Mouse (Mus musculus): ENCODE measurements around the gene Tdp2. TPM values are rescaled to one million over a fixed set of nuclear protein-coding genes. Genes with fewer than 3 reads are reported as not detected.

The Tdp2 gene
- polyA plus RNA-seq, 1 experiment = 37.7 TPM

DNA sequence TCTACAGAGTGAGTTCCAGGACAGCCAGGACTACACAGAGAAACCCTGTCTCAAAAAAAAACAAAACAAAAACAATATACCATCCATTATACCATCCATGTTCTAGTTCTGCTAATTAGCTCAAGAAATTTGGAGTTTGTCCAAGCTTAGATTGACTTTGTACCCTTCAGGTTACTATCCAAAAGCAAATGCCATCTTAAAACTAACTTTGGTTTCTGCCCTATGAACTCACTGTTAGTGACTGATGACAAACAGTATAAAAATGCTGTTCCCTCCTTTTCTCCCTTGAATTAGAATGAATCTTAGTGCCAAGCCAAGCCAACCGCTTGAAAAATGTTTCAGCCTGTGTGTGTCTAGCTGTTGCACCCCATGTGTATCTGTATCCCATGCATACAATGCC is 16.9 kb upstream of the Tdp2 start:
- H3K27ac ChIP-seq (ENCODE audit: control insufficient read depth, insufficient read depth, low read depth, low read length, poor library complexity) = no peak overlapping the region
- no peaks in the 10 kb centered on the region for H3K4me1 ChIP-seq (ENCODE audit: control insufficient read depth, insufficient read depth, low read length)
- TF ChIP-seq POLR2A (IDR thresholded peaks at IDR 0.05; ENCODE audit: borderline replicate concordance, control insufficient read depth, low read depth, low read length) = no peak
- no peak for TF ChIP-seq CTCF (IDR thresholded peaks at IDR 0.05; ENCODE audit: control insufficient read depth, insufficient read depth, low read length)
- WGBS = 97% methylated on average over 1 of the region's 1 CpGs
- no peak overlapping the region for H3K4me3 ChIP-seq (replicated peaks; ENCODE audit: control insufficient read depth, low read depth, low read length)

DNA sequence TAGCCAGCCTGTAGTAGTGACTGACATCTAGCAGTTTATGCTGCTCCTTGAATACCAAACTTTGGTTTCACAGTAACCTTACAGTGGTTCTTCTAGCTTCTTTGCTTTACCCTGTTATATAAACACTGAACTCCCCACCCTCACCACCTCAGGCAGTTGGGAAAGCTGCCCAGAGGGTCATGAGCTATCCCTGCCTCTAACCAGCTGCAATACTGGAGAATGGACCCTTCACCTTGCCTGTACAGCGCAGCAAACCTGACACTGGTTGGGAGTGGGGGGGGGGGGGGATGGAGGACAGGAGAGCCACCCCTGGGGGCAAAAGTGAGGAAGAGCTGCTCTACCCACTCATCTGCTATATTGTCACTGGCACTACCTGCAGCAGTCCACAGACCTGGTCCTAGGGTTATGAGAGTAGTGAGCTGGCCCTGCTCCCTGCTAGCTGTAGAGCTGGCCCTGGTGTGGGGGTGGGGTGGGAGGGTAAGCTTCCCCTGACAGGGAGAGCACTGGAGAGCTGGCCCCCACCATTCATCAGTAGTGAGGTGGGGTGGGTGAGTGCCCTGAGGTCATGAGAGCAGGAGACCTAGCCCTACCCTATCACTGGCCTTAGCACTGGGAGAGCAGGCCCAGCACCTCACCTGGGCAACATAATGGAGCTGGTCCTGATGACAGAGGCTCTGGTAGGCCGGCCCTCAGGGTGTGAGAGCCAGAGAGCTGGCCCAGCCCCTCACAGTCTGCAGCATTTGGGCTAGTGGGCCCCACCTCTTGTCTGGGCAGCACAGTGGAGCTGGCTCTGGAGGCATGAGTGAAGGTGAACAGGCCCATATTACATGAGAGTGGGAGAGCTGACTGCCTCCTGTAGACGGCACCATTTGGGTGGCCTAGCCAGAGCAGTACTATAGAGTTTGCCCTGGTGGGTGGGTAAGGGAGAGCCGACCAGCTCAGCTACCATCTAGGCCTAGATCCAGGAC is 15.1 kb upstream of the Tdp2 start:
- Histone ChIP-seq H3K4me1 (ENCODE audit: control insufficient read depth, insufficient read depth, low read length) (no peaks in the 10 kb centered on the region), H3K4me3 (replicated peaks; ENCODE audit: control insufficient read depth, low read depth, low read length) (no peak overlapping the region), H3K27ac (ENCODE audit: control insufficient read depth, insufficient read depth, low read depth, low read length, poor library complexity) (no peak overlapping the region)
- TF ChIP-seq CTCF (IDR thresholded peaks at IDR 0.05; ENCODE audit: control insufficient read depth, insufficient read depth, low read length) = no peak
- TF ChIP-seq POLR2A (IDR thresholded peaks at IDR 0.05; ENCODE audit: borderline replicate concordance, control insufficient read depth, low read depth, low read length) = no peak
- 82% methylated on average over 4 of the region's 4 CpGs for WGBS

DNA sequence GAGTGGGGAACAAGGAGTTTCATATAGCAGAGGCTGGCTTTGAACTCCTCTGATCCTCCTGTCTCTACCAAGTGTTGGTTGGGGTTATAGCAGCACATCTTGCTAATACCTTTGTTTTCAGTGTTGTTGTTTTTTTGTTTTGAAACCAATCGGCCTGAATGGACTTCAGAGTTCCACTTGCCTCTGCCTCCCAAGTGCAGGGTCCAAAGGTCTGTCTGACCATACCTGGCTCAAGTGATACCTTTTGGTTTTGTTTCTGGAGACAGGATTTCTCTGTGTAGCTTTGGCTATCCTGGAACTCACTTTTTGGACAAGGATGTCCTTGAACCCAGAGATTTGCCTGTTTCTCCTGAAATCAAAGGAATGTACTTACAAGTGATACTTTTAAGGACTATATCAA is 11.5 kb upstream of the Tdp2 start:
- Histone ChIP-seq H3K27ac (ENCODE audit: control insufficient read depth, insufficient read depth, low read depth, low read length, poor library complexity) (no peak overlapping the region), H3K4me1 (ENCODE audit: control insufficient read depth, insufficient read depth, low read length) (no peaks in the 10 kb centered on the region), H3K4me3 (replicated peaks; ENCODE audit: control insufficient read depth, low read depth, low read length) (no peak overlapping the region)
- WGBS = 76% methylated on average over 1 of the region's 1 CpGs
- TF ChIP-seq POLR2A (IDR thresholded peaks at IDR 0.05; ENCODE audit: borderline replicate concordance, control insufficient read depth, low read depth, low read length) = no peak
- no peak for TF ChIP-seq CTCF (IDR thresholded peaks at IDR 0.05; ENCODE audit: control insufficient read depth, insufficient read depth, low read length)

DNA sequence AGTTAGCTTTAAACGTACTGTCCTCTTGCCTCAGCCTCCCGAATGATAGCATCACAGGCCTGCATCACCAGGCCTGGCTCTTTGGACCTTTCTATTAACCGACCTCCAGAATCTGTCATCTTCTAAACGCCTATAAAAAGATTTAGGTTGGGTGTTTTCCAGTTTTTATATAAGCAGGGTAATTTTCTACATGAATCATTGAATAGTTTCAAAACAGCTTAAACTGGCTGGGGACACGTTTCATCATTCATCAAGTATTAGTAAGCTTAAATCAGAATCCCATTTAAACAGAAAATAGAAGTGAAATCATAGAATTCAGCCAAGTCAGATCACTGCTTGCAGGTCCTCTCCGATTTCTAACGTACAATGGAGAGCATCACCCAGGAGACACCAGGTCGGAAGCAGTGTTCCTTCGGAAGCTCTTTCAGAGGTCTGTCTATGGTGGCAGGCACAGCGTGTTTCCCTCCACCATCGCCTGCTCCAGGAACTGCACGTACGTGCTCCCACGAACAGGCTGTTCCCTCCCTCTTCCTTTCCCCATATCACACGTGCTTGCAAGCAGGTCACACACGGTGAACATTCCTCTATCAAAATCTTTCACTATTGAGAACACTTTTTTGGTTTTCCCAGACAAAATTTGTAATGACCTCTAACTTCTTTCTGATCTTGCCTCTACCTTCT is 8.7 kb upstream of the Tdp2 start:
- Histone ChIP-seq H3K4me3 (replicated peaks; ENCODE audit: control insufficient read depth, low read depth, low read length) (no peak overlapping the region), H3K27ac (ENCODE audit: control insufficient read depth, insufficient read depth, low read depth, low read length, poor library complexity) (no peak overlapping the region), H3K4me1 (ENCODE audit: control insufficient read depth, insufficient read depth, low read length) (no peaks in the 10 kb centered on the region)
- no peak for TF ChIP-seq CTCF (IDR thresholded peaks at IDR 0.05; ENCODE audit: control insufficient read depth, insufficient read depth, low read length)
- TF ChIP-seq POLR2A (IDR thresholded peaks at IDR 0.05; ENCODE audit: borderline replicate concordance, control insufficient read depth, low read depth, low read length) = no peak
- WGBS = 84% methylated on average over 16 of the region's 16 CpGs

DNA sequence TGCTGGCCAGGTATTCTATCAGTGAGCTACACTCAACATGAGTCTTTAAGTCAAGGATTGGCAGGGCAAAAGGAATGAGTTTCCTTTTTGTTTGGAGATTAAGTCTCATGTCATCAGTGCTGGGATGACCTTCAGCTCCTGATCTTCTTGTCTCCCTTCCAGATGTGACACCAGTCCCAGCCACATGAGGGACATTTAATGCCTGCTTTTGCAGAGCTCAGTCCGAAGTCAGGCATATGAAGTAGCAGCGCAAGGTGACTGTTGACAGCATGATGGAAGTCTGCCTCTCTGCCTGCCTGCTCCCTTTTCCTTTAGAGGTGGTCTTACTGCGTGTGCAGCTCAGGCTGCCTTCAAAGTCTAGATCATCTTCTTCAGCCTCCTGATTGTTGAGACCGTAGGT is 6.8 kb upstream of the Tdp2 start:
- Histone ChIP-seq H3K27ac (ENCODE audit: control insufficient read depth, insufficient read depth, low read depth, low read length, poor library complexity) (no peak overlapping the region), H3K4me3 (replicated peaks; ENCODE audit: control insufficient read depth, low read depth, low read length) (no peak overlapping the region), H3K4me1 (ENCODE audit: control insufficient read depth, insufficient read depth, low read length) (no peaks in the 10 kb centered on the region)
- TF ChIP-seq POLR2A (IDR thresholded peaks at IDR 0.05; ENCODE audit: borderline replicate concordance, control insufficient read depth, low read depth, low read length) = no peak
- no peak for TF ChIP-seq CTCF (IDR thresholded peaks at IDR 0.05; ENCODE audit: control insufficient read depth, insufficient read depth, low read length)
- WGBS = 93% methylated on average over 4 of the region's 4 CpGs

DNA sequence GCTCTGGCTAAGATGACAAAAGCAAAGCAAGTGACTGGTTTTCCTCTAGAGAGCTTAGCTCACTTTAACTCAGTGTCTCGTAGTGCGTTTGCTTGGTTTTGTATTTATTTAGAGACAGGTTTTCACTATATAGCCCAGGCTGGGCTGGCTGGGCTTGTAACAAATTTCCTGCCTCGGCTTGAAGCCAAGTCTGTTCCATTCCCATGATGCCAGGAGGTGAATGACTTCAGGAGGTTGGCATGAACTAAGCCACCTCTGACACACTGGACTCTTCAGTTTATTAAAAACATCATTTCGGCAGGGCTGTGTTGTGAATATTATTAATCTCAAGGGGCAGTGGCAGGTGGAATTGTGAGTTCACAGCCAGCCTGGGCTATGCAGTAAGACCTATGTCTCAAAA is 5.9 kb upstream of the Tdp2 start:
- WGBS = 88% methylated on average over 4 of the region's 4 CpGs
- Histone ChIP-seq H3K4me1 (ENCODE audit: control insufficient read depth, insufficient read depth, low read length) (no peaks in the 10 kb centered on the region), H3K4me3 (replicated peaks; ENCODE audit: control insufficient read depth, low read depth, low read length) (no peak overlapping the region), H3K27ac (ENCODE audit: control insufficient read depth, insufficient read depth, low read depth, low read length, poor library complexity) (no peak overlapping the region)
- TF ChIP-seq CTCF (IDR thresholded peaks at IDR 0.05; ENCODE audit: control insufficient read depth, insufficient read depth, low read length) (no peak), POLR2A (IDR thresholded peaks at IDR 0.05; ENCODE audit: borderline replicate concordance, control insufficient read depth, low read depth, low read length) (no peak)

DNA sequence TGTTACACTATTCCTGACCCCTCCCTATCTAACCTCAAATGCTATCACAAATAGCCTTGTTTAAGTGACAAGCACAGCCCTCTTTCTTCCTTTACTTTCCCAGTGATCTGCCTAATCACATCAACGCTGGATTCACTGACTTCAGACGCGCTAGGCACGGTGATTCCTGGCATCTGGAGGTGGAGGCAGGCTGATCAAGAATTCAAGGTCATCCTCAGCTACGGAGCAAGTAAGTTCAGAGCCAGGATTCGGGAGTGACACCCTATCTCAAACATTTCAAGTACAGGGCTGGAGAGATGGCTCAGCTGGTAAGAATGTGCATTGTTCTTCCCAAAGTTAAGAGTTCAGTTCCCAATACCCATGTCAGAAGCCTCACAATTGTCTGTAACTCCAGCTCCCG is 5.4 kb upstream of the Tdp2 start:
- WGBS = 87% methylated on average over 7 of the region's 7 CpGs
- TF ChIP-seq CTCF (IDR thresholded peaks at IDR 0.05; ENCODE audit: control insufficient read depth, insufficient read depth, low read length) (no peak), POLR2A (IDR thresholded peaks at IDR 0.05; ENCODE audit: borderline replicate concordance, control insufficient read depth, low read depth, low read length) (no peak)
- Histone ChIP-seq H3K27ac (ENCODE audit: control insufficient read depth, insufficient read depth, low read depth, low read length, poor library complexity) (no peak overlapping the region), H3K4me3 (replicated peaks; ENCODE audit: control insufficient read depth, low read depth, low read length) (no peak overlapping the region), H3K4me1 (ENCODE audit: control insufficient read depth, insufficient read depth, low read length) (no peaks in the 10 kb centered on the region)

DNA sequence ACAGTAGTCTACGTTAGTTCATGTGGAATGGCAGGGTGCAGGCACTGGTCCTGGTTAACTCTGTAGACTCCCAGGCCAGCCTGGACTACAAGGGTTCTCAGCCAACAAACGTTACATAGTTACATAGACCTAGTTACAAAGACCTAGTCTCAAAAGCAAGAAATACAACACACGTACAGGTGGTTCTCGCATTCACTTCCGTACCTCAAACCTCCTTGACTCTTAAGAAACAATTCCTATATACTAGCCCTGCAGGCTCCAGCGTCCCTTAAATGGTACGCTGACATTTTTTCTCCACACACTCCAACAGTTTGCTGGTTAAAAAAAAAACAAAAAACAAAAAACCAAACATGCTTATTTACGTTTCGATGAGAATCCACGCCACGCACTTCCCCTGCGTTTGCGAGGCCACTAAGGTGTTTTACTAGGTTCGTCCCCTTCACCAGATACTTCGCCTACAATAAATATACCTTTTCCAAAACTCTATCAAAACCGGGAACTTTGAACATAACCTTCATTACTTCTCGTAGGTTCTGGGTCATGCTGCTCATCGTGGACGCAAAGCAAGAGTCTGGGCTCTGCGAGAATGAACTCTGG is 625 bp upstream of the Tdp2 start:
- peak overlapping the region; percentile 98 for H3K4me3 ChIP-seq (replicated peaks; ENCODE audit: control insufficient read depth, low read depth, low read length)
- no peak for TF ChIP-seq CTCF (IDR thresholded peaks at IDR 0.05; ENCODE audit: control insufficient read depth, insufficient read depth, low read length)
- TF ChIP-seq POLR2A (IDR thresholded peaks at IDR 0.05; ENCODE audit: borderline replicate concordance, control insufficient read depth, low read depth, low read length) = no peak
- H3K27ac ChIP-seq (ENCODE audit: control insufficient read depth, insufficient read depth, low read depth, low read length, poor library complexity) = peak overlapping the region; percentile 94

More for the DNA sequence above, 625 bp upstream of the Tdp2 start:
- 1% methylated on average over 20 of the region's 20 CpGs for WGBS
- H3K4me1 ChIP-seq (ENCODE audit: control insufficient read depth, insufficient read depth, low read length) = no peaks in the 10 kb centered on the region
